Mouse (Mus musculus) forebrain, embryonic 11.5 days (tissue): ENCODE measurements at regions not wholly inside any gene's neighbourhood (a gene's known extent, or its start where the extent isn't known, plus 50 kb on each side); places are given as distances from the start of the nearest gene placed in this dataset.

Experiments used
- ATAC-seq: fragments of 200-750 bp; cut with Nextera tagmentation; replicated peaks from 2 replicates; pipeline ENCODE4 v1.8.0; 2017; ENCODE audit warnings: moderate TSS enrichment; ENCODE audit not compliant: low FRiP score
- DNase-seq: peaks from one replicate; pipeline ENCODE4 v3.0.0-alpha.2; 2017; ENCODE audit warnings: low spot score
- H3K27ac ChIP-seq: fragments of 300-500 bp; sonication (generic); 2 replicates; pipeline ENCODE4 v1.5.1; 2014; ENCODE audit warnings: low read depth, low read length
- H3K27me3 ChIP-seq: fragments of 300-500 bp; sonication (generic); 2 replicates; pipeline ENCODE4 v1.6.1; 2014; ENCODE audit warnings: mild to moderate bottlenecking, low read length, mixed read lengths; ENCODE audit not compliant: control insufficient read depth, insufficient read depth
- H3K36me3 ChIP-seq: fragments of 300-500 bp; sonication (generic); 2 replicates; pipeline ENCODE4 v1.6.1; 2014; ENCODE audit warnings: mild to moderate bottlenecking, low read length, moderate library complexity, mixed read lengths; ENCODE audit not compliant: control insufficient read depth, insufficient read depth
- H3K4me1 ChIP-seq: fragments of 300-500 bp; sonication (generic); replicated peaks from 2 replicates; pipeline ENCODE4 v1.6.1; 2014; ENCODE audit warnings: low read length, mixed read lengths; ENCODE audit not compliant: control insufficient read depth, insufficient read depth
- H3K4me2 ChIP-seq: fragments of 300-500 bp; sonication (generic); 2 replicates; pipeline ENCODE4 v1.6.1; 2014; ENCODE audit warnings: low read depth, mild to moderate bottlenecking, low read length, moderate library complexity, mixed read lengths; ENCODE audit not compliant: severe bottlenecking
- H3K4me3 ChIP-seq: fragments of 300-500 bp; sonication (generic); 2 replicates; pipeline ENCODE4 v1.5.1; 2014; ENCODE audit warnings: low read depth, low read length
- H3K9ac ChIP-seq: fragments of 300-500 bp; sonication (generic); 2 replicates; pipeline ENCODE4 v1.6.1; 2014; ENCODE audit warnings: low read length
- H3K9me3 ChIP-seq: fragments of 300-500 bp; sonication (generic); 2 replicates; pipeline ENCODE4 v1.6.1; 2016; ENCODE audit warnings: low read length, mixed read lengths; ENCODE audit not compliant: control insufficient read depth
- WGBS: fragments of 180-500 bp; shearing (Covaris S2); extraction: QIAGEN DNeasy Blood & Tissue Kit; methylation state at CpG from one replicate; pipeline ENCODE4 v1.1.7; 2014; 5-methylcytosine and 5-hydroxymethylcytosine counted together

DNA sequence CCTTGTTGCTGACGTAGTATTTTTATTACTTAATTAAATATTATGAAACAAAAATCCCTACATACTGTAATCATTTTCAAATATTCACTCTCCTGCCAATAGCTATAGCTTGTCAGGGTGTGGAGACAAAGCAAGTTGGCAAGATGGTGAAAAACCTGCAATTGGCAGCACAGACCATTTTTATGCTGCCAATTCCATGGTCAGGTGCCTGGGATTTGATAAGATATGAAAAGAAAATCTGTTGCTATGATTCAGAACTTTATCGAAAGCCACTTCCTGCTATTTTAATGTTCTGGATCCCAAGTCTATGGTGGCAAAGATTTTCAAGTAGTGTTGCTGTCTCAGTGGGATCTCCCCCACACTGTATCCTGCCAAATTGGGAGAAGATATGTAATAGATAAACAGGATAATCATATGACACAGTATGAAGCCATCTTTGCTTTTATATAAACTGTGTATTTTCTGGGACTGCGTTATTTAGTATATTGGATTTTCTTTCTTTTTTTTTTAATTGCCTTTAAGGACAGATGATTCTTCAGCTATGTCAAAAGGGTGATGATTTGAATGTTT, 165.3 kb upstream of the Lrrc3b start:
- H3K4me2 ChIP-seq, result no peak overlapping the region
- no peak overlapping the region for H3K4me3 ChIP-seq
- H3K4me1 ChIP-seq, result no peaks in the 10 kb centered on the region
- WGBS, result 92% methylated on average over 3 of the region's 3 CpGs
- H3K27me3 ChIP-seq, result no peaks in the 10 kb centered on the region
- H3K36me3 ChIP-seq, result no peaks in the 10 kb centered on the region
- ATAC-seq (no peak), DNase-seq (no peak)
- no peaks in the 10 kb centered on the region for H3K9me3 ChIP-seq
- H3K27ac ChIP-seq, result no peak overlapping the region
- H3K9ac ChIP-seq, result no peak overlapping the region

DNA sequence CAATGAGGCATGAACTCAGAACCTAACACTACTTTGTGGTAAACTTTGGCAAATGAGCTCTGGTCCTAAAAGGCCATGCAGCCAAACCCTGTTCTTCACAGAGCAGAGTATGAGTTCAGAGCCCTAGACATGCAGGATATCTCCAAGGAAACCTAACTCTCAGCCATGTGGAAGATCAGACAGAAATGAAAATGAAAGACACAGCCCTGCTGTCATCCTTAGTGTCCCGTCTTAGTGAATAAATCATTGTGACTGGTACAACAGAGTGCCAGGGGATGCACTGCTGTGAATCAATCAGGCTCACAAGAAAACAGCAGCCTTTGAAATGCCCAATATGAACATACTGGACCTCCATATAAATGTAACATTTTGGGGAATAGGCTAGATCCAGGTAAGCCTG, 171.4 kb upstream of the Lrrc3b start:
- no peak for DNase-seq

DNA sequence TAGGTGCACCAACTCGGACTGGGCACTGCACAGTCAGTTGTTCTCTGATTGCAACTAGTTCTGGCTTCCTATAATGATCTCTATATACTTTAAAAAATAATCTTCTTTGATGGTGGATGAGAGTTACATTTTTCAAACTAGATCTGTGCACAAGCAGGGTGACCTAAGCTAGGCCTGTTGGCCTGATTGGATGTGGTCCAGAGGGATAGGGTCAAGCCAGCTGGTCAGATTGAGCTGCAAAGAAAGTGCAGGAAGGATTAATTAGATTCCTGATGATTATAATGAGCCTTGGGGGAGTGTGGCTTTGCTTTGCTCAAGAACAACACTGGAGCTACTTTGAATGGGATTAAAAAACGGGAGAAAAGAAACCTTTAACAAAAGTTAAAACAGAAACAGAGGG, 195.8 kb upstream of the Lrrc3b start:
- DNase-seq (no peak), ATAC-seq (no peak)
- 33% methylated on average over 2 of the region's 2 CpGs for WGBS
- Histone ChIP-seq H3K9me3 (no peaks in the 10 kb centered on the region), H3K36me3 (no peaks in the 10 kb centered on the region), H3K4me2 (no peak overlapping the region), H3K27ac (no peak overlapping the region), H3K27me3 (no peaks in the 10 kb centered on the region), H3K9ac (no peak overlapping the region), H3K4me1 (no peaks in the 10 kb centered on the region), H3K4me3 (no peak overlapping the region)

More for the DNA sequence above, 171.4 kb upstream of the Lrrc3b start:
- no peaks in the 10 kb centered on the region for H3K9me3 ChIP-seq
- no peak overlapping the region for H3K4me2 ChIP-seq
- ATAC-seq, result no peak
- 81% methylated on average over 1 of the region's 1 CpGs for WGBS
- H3K27ac ChIP-seq, result no peak overlapping the region
- H3K4me1 ChIP-seq, result no peaks in the 10 kb centered on the region
- no peak overlapping the region for H3K4me3 ChIP-seq
- no peak overlapping the region for H3K9ac ChIP-seq
- no peaks in the 10 kb centered on the region for H3K36me3 ChIP-seq
- no peaks in the 10 kb centered on the region for H3K27me3 ChIP-seq

DNA sequence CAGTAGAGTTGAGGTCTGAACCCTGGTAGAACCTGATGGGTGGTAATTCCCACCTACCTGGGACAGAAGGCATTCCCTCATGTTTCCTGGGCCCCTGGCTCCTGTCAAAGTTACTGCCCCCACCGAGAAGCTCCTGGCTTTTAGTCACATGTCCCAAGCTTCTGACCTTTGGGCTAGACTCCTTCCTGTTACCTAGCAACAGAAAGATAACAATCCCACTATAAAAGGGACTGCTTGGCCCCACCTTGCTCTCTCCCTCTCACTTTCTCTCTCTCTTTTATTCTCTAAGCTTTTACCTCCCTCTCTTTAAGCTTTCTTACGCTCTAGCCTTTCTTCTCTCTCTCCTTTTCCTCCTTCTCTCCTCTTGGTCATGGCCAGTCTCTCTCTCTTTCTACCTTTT, 198.9 kb upstream of the Lrrc3b start:
- Histone ChIP-seq H3K4me2 (no peak overlapping the region), H3K27me3 (no peaks in the 10 kb centered on the region), H3K36me3 (no peaks in the 10 kb centered on the region), H3K9ac (no peak overlapping the region), H3K27ac (no peak overlapping the region), H3K4me3 (no peak overlapping the region), H3K4me1 (no peaks in the 10 kb centered on the region), H3K9me3 (no peaks in the 10 kb centered on the region)
- WGBS, result 85% methylated on average over 2 of the region's 2 CpGs
- DNase-seq, result no peak
- ATAC-seq, result no peak

- Histone ChIP-seq H3K9me3 (no peaks in the 10 kb centered on the region), H3K27me3 (no peaks in the 10 kb centered on the region), H3K36me3 (no peaks in the 10 kb centered on the region), H3K4me3 (no peak overlapping the region), H3K4me2 (no peak overlapping the region), H3K4me1 (no peaks in the 10 kb centered on the region), H3K27ac (no peak overlapping the region), H3K9ac (no peak overlapping the region)
- ATAC-seq, result no peak
- DNase-seq, result no peak
- 90% methylated on average over 1 of the region's 1 CpGs for WGBS
These were observed 200.1 kb upstream of the Lrrc3b start for GRCm38 (mm10) chr14:15638869-15639268.

DNA sequence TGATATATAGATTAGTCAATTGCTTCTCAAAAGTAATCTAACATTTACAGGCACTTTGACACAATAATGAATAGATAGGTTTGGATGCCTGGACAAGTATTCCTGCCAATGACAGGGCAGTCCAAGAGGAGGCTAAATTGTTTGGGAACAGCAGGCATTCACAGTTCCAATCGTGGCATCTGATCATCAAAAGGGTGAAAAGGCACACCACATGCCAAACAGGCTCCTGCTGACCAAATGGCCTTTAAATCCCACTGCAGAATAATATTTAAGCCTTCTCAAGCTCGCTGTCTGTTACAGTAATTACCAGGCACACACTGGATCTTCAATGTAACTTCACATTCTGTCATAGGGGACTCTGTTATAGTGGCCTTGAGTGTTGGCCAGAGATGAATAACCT, 222.1 kb upstream of the Lrrc3b start:
- no peak overlapping the region for H3K27ac ChIP-seq
- no peak overlapping the region for H3K4me2 ChIP-seq
- H3K27me3 ChIP-seq, result no peaks in the 10 kb centered on the region
- H3K4me1 ChIP-seq, result no peaks in the 10 kb centered on the region
- H3K9ac ChIP-seq, result no peak overlapping the region
- no peaks in the 10 kb centered on the region for H3K9me3 ChIP-seq
- no peaks in the 10 kb centered on the region for H3K36me3 ChIP-seq
- H3K4me3 ChIP-seq, result no peak overlapping the region
- 64% methylated on average over 2 of the region's 2 CpGs for WGBS
- ATAC-seq (no peak), DNase-seq (no peak)

- no peak overlapping the region for H3K9ac ChIP-seq
- H3K27ac ChIP-seq, result no peak overlapping the region
- no peaks in the 10 kb centered on the region for H3K27me3 ChIP-seq
- H3K4me3 ChIP-seq, result no peak overlapping the region
- no peaks in the 10 kb centered on the region for H3K36me3 ChIP-seq
- DNase-seq, result no peak
- no peaks in the 10 kb centered on the region for H3K4me1 ChIP-seq
- H3K9me3 ChIP-seq, result no peaks in the 10 kb centered on the region
- H3K4me2 ChIP-seq, result no peak overlapping the region
- ATAC-seq, result no peak
These were observed 233.5 kb upstream of the Lrrc3b start for GRCm38 (mm10) chr14:15672292-15672691.

DNA sequence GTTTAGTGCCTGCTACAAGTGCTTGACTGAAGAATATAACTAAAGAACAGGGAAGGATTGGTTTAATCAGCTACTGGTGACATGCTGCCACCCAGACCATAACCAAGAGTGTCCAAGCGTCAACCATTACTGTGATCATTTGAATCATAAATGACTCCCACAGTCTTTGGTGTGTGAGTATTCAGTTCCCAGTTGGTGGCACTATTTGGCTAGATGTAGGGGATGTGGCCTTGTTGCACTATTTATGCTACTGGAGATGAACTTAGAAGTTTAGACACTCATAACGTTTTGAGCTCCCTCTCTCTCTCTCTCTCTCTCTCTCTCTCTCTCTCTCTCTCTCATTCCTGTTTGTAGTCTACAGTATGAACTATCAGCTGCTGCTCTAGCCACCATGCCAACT, 238.4 kb upstream of the Lrrc3b start:
- no peak overlapping the region for H3K9ac ChIP-seq
- 84% methylated on average over 2 of the region's 2 CpGs for WGBS

GRCm38 (mm10) chr14:15679456-15679855, 240.7 kb upstream of the Lrrc3b start:
- Histone ChIP-seq H3K36me3 (no peaks in the 10 kb centered on the region), H3K9ac (no peak overlapping the region), H3K4me1 (no peaks in the 10 kb centered on the region), H3K4me2 (no peak overlapping the region), H3K27ac (no peak overlapping the region), H3K4me3 (no peak overlapping the region), H3K9me3 (no peaks in the 10 kb centered on the region), H3K27me3 (no peaks in the 10 kb centered on the region)
- 61% methylated on average over 2 of the region's 2 CpGs for WGBS
- DNase-seq, result no peak
- no peak for ATAC-seq

More for the DNA sequence above, 238.4 kb upstream of the Lrrc3b start:
- no peak for DNase-seq
- Histone ChIP-seq H3K36me3 (no peaks in the 10 kb centered on the region), H3K4me2 (no peak overlapping the region), H3K9me3 (no peaks in the 10 kb centered on the region), H3K4me3 (no peak overlapping the region), H3K27ac (no peak overlapping the region), H3K27me3 (no peaks in the 10 kb centered on the region), H3K4me1 (no peaks in the 10 kb centered on the region)
- no peak for ATAC-seq
